Mouse (Mus musculus): ENCODE measurements around the gene Amhr2.

DNA sequence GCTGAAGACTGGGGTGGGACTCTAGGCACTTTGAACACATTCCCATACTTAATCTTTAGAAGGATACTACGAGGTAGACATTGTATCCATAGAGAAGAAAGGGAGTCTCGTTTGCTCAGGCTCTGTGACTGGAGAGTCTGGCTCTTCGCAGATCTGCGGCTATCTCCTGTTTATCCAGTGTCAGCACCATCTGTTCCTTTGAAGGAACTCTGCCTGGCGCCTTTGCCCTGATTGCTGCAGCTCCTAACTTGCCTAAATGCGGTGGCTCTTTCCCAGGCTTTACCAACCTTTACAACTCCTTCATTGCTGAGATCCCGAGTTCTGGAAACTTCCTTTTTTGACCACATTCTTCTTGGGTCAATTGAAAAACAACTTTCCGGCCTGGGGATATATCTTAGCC is 4.2 kb downstream of the Amhr2 start:
- TF ChIP-seq CTCF (conservative IDR thresholded peaks at IDR 0.05; ENCODE audit: insufficient read depth, insufficient read length, low read depth, low read length) = no peak
- TF ChIP-seq POLR2A (IDR thresholded peaks at IDR 0.05; ENCODE audit: low read depth, low read length) = no peak

Data from kidney, adult 2 months (tissue).